ENCODE assay signal across 22 mouse cellular contexts in genomic region chr1:80763042-80763950, GRCm38 (mm10). TPM values are rescaled to one million over a fixed set of nuclear protein-coding genes. Genes with fewer than 3 reads are reported as not detected.
DNase-seq lines count a peak whose midpoint lies in the region; ATAC-seq lines count a peak whose summit lies in the region.
"Had no signal": no experiment of that assay in that cellular context is flagged by ENCODE, and none has a peak within 500 bp of the region (broad histone marks: within the 10 kb centered on the region; RNA-seq: fewer than 3 reads in every experiment).

No protein-coding gene starts in this region.

- no peaks in the 10 kb centered on the region for H3K36me3 ChIP-seq in midbrain, embryonic 14.5 days (ENCODE audit: control insufficient read depth, insufficient read depth, low read length)
- no peaks in the 10 kb centered on the region for H3K36me3 ChIP-seq in midbrain, embryonic 13.5 days
- H3K36me3 ChIP-seq: embryonic facial prominence, embryonic 13.5 days; forebrain, embryonic 15.5 days; hindbrain, embryonic 13.5 days; limb, embryonic 15.5 days; midbrain, embryonic 10.5 days; neural tube, embryonic 12.5 days had no signal

- DNase-seq in midbrain, embryonic 14.5 days: peak; percentile 29
- peak; percentile 22 to 40 for DNase-seq in layer of hippocampus, postnatal 10 days (ENCODE audit: low spot score in 2 of 2)
- no peak for DNase-seq in right cerebral cortex, postnatal 25 days
- no peak for DNase-seq in thymus, postnatal 25 days
- DNase-seq: adrenal gland, postnatal 14 days; cerebellum, adult 2 months; gastrocnemius, adult 2 months; heart, postnatal 10 days; kidney, adult 11 months; lung, postnatal 14 days; thymus, postnatal 14 days had no signal

- ATAC-seq in midbrain, embryonic 14.5 days (ENCODE audit: low FRiP score, low TSS enrichment): no peak
- ATAC-seq in midbrain, embryonic 13.5 days: no peak
- ATAC-seq in granulocyte monocyte progenitor cell, adult 5-6 weeks (replicated peaks; ENCODE audit: poor library complexity, severe bottlenecking): peak; percentile 29
- ATAC-seq in inflammation-experienced regulatory T-cells, adult 6 months: no peak
- ATAC-seq: forebrain, embryonic 15.5 days had no signal

- H3K9ac ChIP-seq in midbrain, embryonic 14.5 days (replicated peaks; ENCODE audit: low read length): no peak overlapping the region
- no peak overlapping the region for H3K9ac ChIP-seq in midbrain, embryonic 13.5 days (replicated peaks)
- H3K9ac ChIP-seq: embryonic facial prominence, embryonic 13.5 days; forebrain, embryonic 15.5 days; hindbrain, embryonic 13.5 days; limb, embryonic 15.5 days; neural tube, embryonic 12.5 days had no signal

- 75% methylated on average over 4 of the region's 4 CpGs for WGBS in midbrain, embryonic 14.5 days
- WGBS in midbrain, embryonic 13.5 days: 74% methylated on average over 4 of the region's 4 CpGs

- no peak overlapping the region for H3K27ac ChIP-seq in midbrain, embryonic 14.5 days (replicated peaks; ENCODE audit: low read depth, low read length)
- no peak overlapping the region for H3K27ac ChIP-seq in midbrain, embryonic 13.5 days
- H3K27ac ChIP-seq: embryonic facial prominence, embryonic 13.5 days; forebrain, embryonic 15.5 days; gastrocnemius, adult 2 months; hindbrain, embryonic 13.5 days; kidney, postnatal 0 days; limb, embryonic 15.5 days; midbrain, embryonic 10.5 days; neural tube, embryonic 12.5 days had no signal

- no peak overlapping the region for H3K4me2 ChIP-seq in midbrain, embryonic 14.5 days (ENCODE audit: low read length)
- H3K4me2 ChIP-seq in midbrain, embryonic 13.5 days (replicated peaks): no peak overlapping the region
- H3K4me2 ChIP-seq: embryonic facial prominence, embryonic 13.5 days; forebrain, embryonic 15.5 days; heart, embryonic 11.5 days; hindbrain, embryonic 13.5 days; limb, embryonic 15.5 days; neural tube, embryonic 12.5 days had no signal

- no peaks in the 10 kb centered on the region for H3K9me3 ChIP-seq in midbrain, embryonic 14.5 days (ENCODE audit: control insufficient read depth, low read length)
- H3K9me3 ChIP-seq in midbrain, embryonic 13.5 days: no peaks in the 10 kb centered on the region
- H3K9me3 ChIP-seq: embryonic facial prominence, embryonic 13.5 days; forebrain, embryonic 15.5 days; hindbrain, embryonic 13.5 days; limb, embryonic 15.5 days; midbrain, embryonic 10.5 days; neural tube, embryonic 12.5 days had no signal

- no peaks in the 10 kb centered on the region for H3K27me3 ChIP-seq in midbrain, embryonic 14.5 days (ENCODE audit: control insufficient read depth, insufficient read depth, low read length)
- peaks cover 17% of the 10 kb centered on the region for H3K27me3 ChIP-seq in midbrain, embryonic 13.5 days
- H3K27me3 ChIP-seq: forebrain, embryonic 15.5 days had no signal

- H3K4me1 ChIP-seq in midbrain, embryonic 14.5 days (ENCODE audit: control insufficient read depth, insufficient read depth, low read length): 0 out of 2 replicates have a peak, but pooled peaks cover 3% of the 10 kb centered on the region
- H3K4me1 ChIP-seq in midbrain, embryonic 13.5 days (replicated peaks): peaks cover 5% of the 10 kb centered on the region; the same call in 1 of the 2 replicates

- H3K4me3 ChIP-seq in midbrain, embryonic 14.5 days (replicated peaks; ENCODE audit: low read depth, low read length): no peak overlapping the region
- no peak overlapping the region for H3K4me3 ChIP-seq in midbrain, embryonic 13.5 days (replicated peaks)
- H3K4me3 ChIP-seq: embryonic facial prominence, embryonic 13.5 days; forebrain, embryonic 15.5 days; gastrocnemius, adult 2 months; hindbrain, embryonic 13.5 days; limb, embryonic 15.5 days; midbrain, embryonic 10.5 days; neural tube, embryonic 12.5 days had no signal

RNA-seq across cellular contexts. Expression of gene Dock10, which starts 5.0 kb away (rescaled TPM):
- polyA plus RNA-seq in midbrain, embryonic 14.5 days (2014; fragmentation: Nextera tagmentation; extraction: Ambion mirVana): 3.1 and 3.3 TPM in 2 replicates
- polyA plus RNA-seq in midbrain, embryonic 13.5 days (2015; fragmentation: Nextera tagmentation; extraction: Ambion mirVana): 1.8 and 2.1 TPM in 2 replicates
- 149 TPM in 2 replicates for total RNA-seq in granulocyte monocyte progenitor cell, adult 5-6 weeks (2014; fragmentation: Nextera tagmentation)
- 117 and 126 TPM in 2 replicates for total RNA-seq in granulocyte monocyte progenitor cell, adult 5-6 weeks (2017)
- total RNA-seq in layer of hippocampus, postnatal 10 days (2021): 10 to 100 TPM; 24.1 to 25.6 TPM
- 100 to 1,000 TPM; 102 to 143 (median 138) TPM for polyA plus RNA-seq in inflammation-experienced regulatory T-cells, adult 6 months (2017; shearing (Covaris generic))

Comparison
In these comparisons a context has a peak if more than half of its experiments do, and no peak if none do; other contexts are left out.
1. DNase-seq: peak in midbrain, embryonic 14.5 days (single experiment) and layer of hippocampus, postnatal 10 days (2 of 2); none in right cerebral cortex, postnatal 25 days (single experiment) and thymus, postnatal 25 days (single experiment).
2. RNA of gene Dock10, which starts 5.0 kb away (polyA plus RNA-seq): 102 to 143 TPM in inflammation-experienced regulatory T-cells, adult 6 months; 3.1 to 3.3 TPM in midbrain, embryonic 14.5 days and 1.8 to 2.1 TPM in midbrain, embryonic 13.5 days; every median in the first group is over 10 times any median in the second.